Mouse (Mus musculus) gastrocnemius, postnatal 14 days (tissue): Measurements from ENCODE around the gene Smurf1. TPM values are rescaled to one million over a fixed set of nuclear protein-coding genes. Genes with fewer than 3 reads are reported as not detected.

ENCODE experiments used
- DNase-seq: peaks from one replicate; pipeline ENCODE4 v3.0.0; 2021; ENCODE audit warnings: mixed read lengths
- intact Hi-C: fragments of 180-260 bp; cut with DNase I; formaldehyde crosslinking; loops from one replicate; pipeline ENCODE4 v1.15.1; 2025; ENCODE audit warnings: low total_unique reads
- microRNA-seq, 2 experiments: library from miRNA; unstranded; fragments of <30 nt; microRNA quantifications; one replicate each; pipeline ENCODE4 v1.2.0; 2021
- total RNA-seq, 2 experiments: library from RNA; stranded (reverse); gene quantifications; 2 replicates each; pipeline ENCODE4 v1.2.3; 2021

The Smurf1 gene
- total RNA-seq, 2 experiments from 2014 or later = 11.0 to 13.1 TPM

DNA sequence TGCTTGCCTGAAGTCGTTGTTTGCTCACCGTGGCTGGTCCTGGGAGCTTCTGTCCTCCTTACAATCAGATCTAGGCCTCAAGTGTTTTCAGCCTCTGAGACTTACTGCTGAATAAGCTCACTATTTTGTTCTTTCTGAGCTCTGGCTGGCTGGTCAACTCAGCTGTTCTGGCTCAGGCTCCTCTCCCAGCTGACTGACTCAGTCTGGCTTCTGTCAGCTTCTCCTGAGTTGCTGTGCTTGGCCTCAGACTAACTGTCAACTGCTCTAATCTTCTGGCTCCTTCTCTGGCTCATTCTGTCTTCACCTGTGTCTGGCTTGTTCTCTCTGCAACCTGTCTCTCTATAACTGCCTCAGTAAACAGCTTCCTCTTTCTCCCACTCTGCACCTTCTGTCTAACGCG lies 136.0 kb downstream of the Smurf1 start:
- no peak for DNase-seq
- intact Hi-C loops = no loop called here

DNA sequence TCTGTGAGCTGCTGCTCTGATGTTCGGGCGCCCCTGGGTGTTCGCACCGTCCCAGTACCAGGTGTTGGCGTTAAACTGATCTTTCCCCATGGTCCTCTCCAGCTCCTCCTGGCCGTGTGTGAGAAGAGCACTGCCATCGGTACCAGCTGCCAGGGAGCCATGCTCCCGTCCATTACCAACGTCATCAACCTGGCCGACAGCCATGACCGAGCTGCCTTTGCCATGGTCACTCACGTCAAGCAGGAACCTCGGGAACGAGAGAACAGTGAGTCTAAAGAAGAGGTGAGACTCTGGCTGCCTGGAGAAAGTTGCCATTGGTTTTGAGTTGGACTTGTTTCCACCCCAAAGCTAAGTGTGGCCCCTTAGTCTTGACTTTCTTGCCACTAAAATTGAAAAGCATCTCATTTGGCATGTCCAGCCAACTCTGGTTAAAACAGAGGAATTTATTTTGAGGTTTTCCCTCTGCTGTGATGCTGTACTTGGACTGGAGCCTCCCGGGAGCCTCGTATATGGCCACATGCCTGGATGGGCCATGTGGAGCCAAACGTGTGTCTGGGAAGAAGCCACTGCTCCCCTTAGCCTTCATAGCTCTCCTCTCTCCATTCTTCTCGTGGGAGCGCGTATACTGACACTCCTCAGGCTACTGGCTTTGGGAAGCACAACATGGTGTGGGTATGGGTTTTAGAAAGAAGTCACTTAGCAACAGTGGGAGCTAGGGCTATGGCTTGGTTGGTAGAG lies 137.1 kb downstream of the Smurf1 start:
- DNase-seq = peak; percentile 45
- intact Hi-C loops = no loop called here

Small RNAs within 50 kb of the gene (microRNA-seq; reads per million reads assigned to microRNA genes)
- 0 reads per million in 2 experiments for gene Mir7039

Other genes starting within 250 kb of the Smurf1 start
- gene Tmem130, start 204.0 kb downstream of the Smurf1 start, total RNA-seq = not detected
- gene Trrap, start 198.1 kb downstream of the Smurf1 start, total RNA-seq = 10 to 100 TPM; 30.6 to 33.9 TPM
- gene Gm4871, start 66.9 kb upstream of the Smurf1 start, total RNA-seq = not detected
- gene 1700018F24Rik, start 77.1 kb upstream of the Smurf1 start, total RNA-seq = not detected
- gene Arpc1a, start 118.0 kb upstream of the Smurf1 start, total RNA-seq = 10 to 100 TPM; 32.9 to 38.3 TPM
- gene Kpna7, start 118.2 kb upstream of the Smurf1 start, total RNA-seq = not detected
- gene Arpc1b, start 148.4 kb upstream of the Smurf1 start, total RNA-seq = 10 to 100 TPM; 58.6 to 66.5 TPM
- gene Pdap1, start 174.4 kb upstream of the Smurf1 start, total RNA-seq = 10 to 100 TPM; 55.4 to 58.5 TPM
- gene Bud31, start 174.5 kb upstream of the Smurf1 start, total RNA-seq = 10 to 100 TPM; 59.0 to 59.8 TPM
- gene Ptcd1, start 201.3 kb upstream of the Smurf1 start, total RNA-seq = 1 to 10 TPM; 9.7 to 9.8 TPM
- 1 to 10 TPM; 7.1 to 8.8 TPM for gene Cpsf4, start 201.4 kb upstream of the Smurf1 start, total RNA-seq
- gene Atp5j2, start 226.2 kb upstream of the Smurf1 start, total RNA-seq = 100 to 1,000 TPM; 553 to 667 TPM
- 1 to 10 TPM; 7.5 to 8.1 TPM for gene Zkscan14, start 236.0 kb upstream of the Smurf1 start, total RNA-seq
- gene Zkscan5, start 238.7 kb upstream of the Smurf1 start, total RNA-seq = 1 to 10 TPM; 7.8 to 8.2 TPM